8 mouse cellular contexts compared by ENCODE assay signal in genomic region chr12:59012710-59013091, GRCm38 (mm10). TPM values are rescaled to one million over a fixed set of nuclear protein-coding genes. Genes with fewer than 3 reads are reported as not detected.
DNase-seq lines count a peak whose midpoint lies in the region; ATAC-seq and TF ChIP-seq lines count a peak whose summit lies in the region.

No protein-coding gene starts in this region.

- H3K4me2 ChIP-seq in heart, embryonic 16.5 days (ENCODE audit: low read depth, low read length) = peak overlapping the region; percentile 93
- peak overlapping the region; percentile 94 for H3K4me2 ChIP-seq in liver, embryonic 16.5 days (ENCODE audit: low read depth, low read length)

- H3K9me3 ChIP-seq in heart, embryonic 16.5 days (replicated peaks; ENCODE audit: control insufficient read depth, low read length) = no peaks in the 10 kb centered on the region
- no peaks in the 10 kb centered on the region for H3K9me3 ChIP-seq in liver, embryonic 16.5 days (replicated peaks; ENCODE audit: control insufficient read depth, low read length)

- 2% methylated on average over 7 of the region's 7 CpGs for WGBS in heart, embryonic 16.5 days
- under 1% methylated on average over 7 of the region's 7 CpGs for WGBS in liver, embryonic 16.5 days (ENCODE audit: insufficient replicate concordance)

- H3K9ac ChIP-seq in heart, embryonic 16.5 days (ENCODE audit: low read length) = peak overlapping the region; percentile 90
- H3K9ac ChIP-seq in liver, embryonic 16.5 days (ENCODE audit: low read depth, low read length) = peak overlapping the region; percentile 85

- no peaks in the 10 kb centered on the region for H3K27me3 ChIP-seq in heart, embryonic 16.5 days (ENCODE audit: control insufficient read depth, insufficient read depth, low read length)
- H3K27me3 ChIP-seq in liver, embryonic 16.5 days (ENCODE audit: control insufficient read depth, insufficient read depth, low read depth, low read length) = no peaks in the 10 kb centered on the region

- peak overlapping the region; percentile 80 for H3K4me3 ChIP-seq in layer of hippocampus, adult 2 months
- peak overlapping the region; percentile 98 for H3K4me3 ChIP-seq in brown adipose tissue, adult 24 weeks (ENCODE audit: insufficient read depth, low read depth, low read length)
- peak overlapping the region; percentile 87 for H3K4me3 ChIP-seq in heart, embryonic 16.5 days (ENCODE audit: low read length)
- peak overlapping the region; percentile 83 for H3K4me3 ChIP-seq in liver, embryonic 16.5 days (ENCODE audit: low read depth, low read length)

- ATAC-seq in heart, embryonic 16.5 days (replicated peaks; ENCODE audit: extremely low read depth, insufficient read depth, low FRiP score) = no peak
- ATAC-seq in liver, embryonic 16.5 days (ENCODE audit: low read depth) = no peak

- DNase-seq in layer of hippocampus, adult 2 months (ENCODE audit: low spot score in 2 of 2) = no peak
- no peak for DNase-seq in layer of hippocampus, postnatal 14 days (ENCODE audit: low spot score in 2 of 2)
- no peak for DNase-seq in frontal cortex, postnatal 36 days (ENCODE audit: low spot score in 2 of 2)
- DNase-seq in adrenal gland, adult 2 months = no peak
- DNase-seq in layer of hippocampus, adult 9-10 months (ENCODE audit: low spot score) = no peak

- 0 out of 2 replicates have a peak, but pooled peaks cover 4% of the 10 kb centered on the region for H3K36me3 ChIP-seq in heart, embryonic 16.5 days (ENCODE audit: control insufficient read depth, insufficient read depth)
- no peaks in the 10 kb centered on the region; the same call in 1 of the 2 replicates for H3K36me3 ChIP-seq in liver, embryonic 16.5 days (ENCODE audit: control insufficient read depth, insufficient read depth)

- TF ChIP-seq CTCF in layer of hippocampus, adult 2 months (conservative IDR thresholded peaks at IDR 0.05) = no peak

- no peaks in the 10 kb centered on the region for H3K4me1 ChIP-seq in brown adipose tissue, adult 24 weeks (ENCODE audit: control insufficient read depth, insufficient read depth, insufficient read length, low read length)
- peaks cover 28% of the 10 kb centered on the region for H3K4me1 ChIP-seq in heart, embryonic 16.5 days (ENCODE audit: control insufficient read depth, insufficient read depth, low read length)
- peaks cover 21% of the 10 kb centered on the region for H3K4me1 ChIP-seq in liver, embryonic 16.5 days (ENCODE audit: control insufficient read depth, low read depth, low read length)

- H3K27ac ChIP-seq in layer of hippocampus, adult 2 months = peak overlapping the region; percentile 85
- peak overlapping the region; percentile 79 for H3K27ac ChIP-seq in brown adipose tissue, adult 24 weeks (replicated peaks; ENCODE audit: low read depth, low read length)
- H3K27ac ChIP-seq in heart, embryonic 16.5 days (ENCODE audit: low read length) = peak overlapping the region; percentile 93
- peak overlapping the region; percentile 96 for H3K27ac ChIP-seq in liver, embryonic 16.5 days (ENCODE audit: low read length)

RNA-seq across cellular contexts. Expression of gene Gemin2, which starts 0.5 kb away (rescaled TPM):
- total RNA-seq in layer of hippocampus, adult 2 months (2021) = 10 to 100 TPM in 1 of 2 experiments, 1 to 10 TPM in 1; 9.2 to 10.9 TPM
- total RNA-seq in layer of hippocampus, postnatal 14 days (2021) = 1 to 10 TPM; 7.0 to 8.2 TPM
- polyA plus RNA-seq in brown adipose tissue, adult 24 weeks (2012; ENCODE audit: insufficient read depth, insufficient read length, missing spikeins) = 5.0 and 5.6 TPM in 2 replicates
- 21.5 and 21.9 TPM in 2 replicates for polyA plus RNA-seq in heart, embryonic 16.5 days (2015; fragmentation: Nextera tagmentation; extraction: Ambion mirVana)
- polyA plus RNA-seq in liver, embryonic 16.5 days (2015; fragmentation: Nextera tagmentation; extraction: Ambion mirVana) = 15.7 and 18.9 TPM in 2 replicates
- 10 to 100 TPM in 1 of 2 experiments, 1 to 10 TPM in 1; 5.9 to 10.2 TPM for total RNA-seq in adrenal gland, adult 2 months (2021)
- 1.1 and 1.5 TPM in 2 replicates for polyA plus RNA-seq in adrenal gland, adult 2 months (2012; rRNA removed)

RNA-seq across cellular contexts. Expression of gene Sec23a, which starts 0.9 kb away (rescaled TPM):
- 10 to 100 TPM; 96.2 to 97.7 TPM for total RNA-seq in layer of hippocampus, adult 2 months (2021)
- total RNA-seq in layer of hippocampus, postnatal 14 days (2021) = 100 to 1,000 TPM; 108 to 113 TPM
- polyA plus RNA-seq in brown adipose tissue, adult 24 weeks (2012; ENCODE audit: insufficient read depth, insufficient read length, missing spikeins) = 15.7 and 16.2 TPM in 2 replicates
- polyA plus RNA-seq in heart, embryonic 16.5 days (2015; fragmentation: Nextera tagmentation; extraction: Ambion mirVana) = 55.5 and 63.7 TPM in 2 replicates
- polyA plus RNA-seq in liver, embryonic 16.5 days (2015; fragmentation: Nextera tagmentation; extraction: Ambion mirVana) = 28.6 and 29.5 TPM in 2 replicates
- 10 to 100 TPM; 38.8 to 48.9 TPM for total RNA-seq in adrenal gland, adult 2 months (2021)
- polyA plus RNA-seq in adrenal gland, adult 2 months (2012; rRNA removed) = 7.2 and 10.6 TPM in 2 replicates

RNA-seq across cellular contexts. Expression of gene Trappc6b, which starts 48.6 kb away (rescaled TPM):
- total RNA-seq in layer of hippocampus, adult 2 months (2021) = 100 to 1,000 TPM; 104 to 108 TPM
- total RNA-seq in layer of hippocampus, postnatal 14 days (2021) = 100 to 1,000 TPM; 104 to 119 TPM
- polyA plus RNA-seq in brown adipose tissue, adult 24 weeks (2012; ENCODE audit: insufficient read depth, insufficient read length, missing spikeins) = 97.3 and 120 TPM in 2 replicates
- polyA plus RNA-seq in heart, embryonic 16.5 days (2015; fragmentation: Nextera tagmentation; extraction: Ambion mirVana) = 88.5 and 110 TPM in 2 replicates
- polyA plus RNA-seq in liver, embryonic 16.5 days (2015; fragmentation: Nextera tagmentation; extraction: Ambion mirVana) = 45.9 and 51.2 TPM in 2 replicates
- 10 to 100 TPM; 83.5 to 90.5 TPM for total RNA-seq in adrenal gland, adult 2 months (2021)
- polyA plus RNA-seq in adrenal gland, adult 2 months (2012; rRNA removed) = 86.1 and 101 TPM in 2 replicates

RNA-seq across cellular contexts. Expression of gene Pnn, which starts 54.0 kb away (rescaled TPM):
- 10 to 100 TPM; 58.7 to 78.3 TPM for total RNA-seq in layer of hippocampus, adult 2 months (2021)
- 10 to 100 TPM; 57.6 to 68.9 TPM for total RNA-seq in layer of hippocampus, postnatal 14 days (2021)
- polyA plus RNA-seq in brown adipose tissue, adult 24 weeks (2012; ENCODE audit: insufficient read depth, insufficient read length, missing spikeins) = 28.1 and 30.3 TPM in 2 replicates
- polyA plus RNA-seq in heart, embryonic 16.5 days (2015; fragmentation: Nextera tagmentation; extraction: Ambion mirVana) = 61.6 and 76.5 TPM in 2 replicates
- polyA plus RNA-seq in liver, embryonic 16.5 days (2015; fragmentation: Nextera tagmentation; extraction: Ambion mirVana) = 25.1 and 32.1 TPM in 2 replicates
- 10 to 100 TPM; 28.9 to 51.7 TPM for total RNA-seq in adrenal gland, adult 2 months (2021)
- polyA plus RNA-seq in adrenal gland, adult 2 months (2012; rRNA removed) = 5.2 and 6.1 TPM in 2 replicates
